Mouse (Mus musculus) lung, postnatal 0 days (tissue): ENCODE measurements at regions not wholly inside any gene's neighbourhood (a gene's known extent, or its start where the extent isn't known, plus 50 kb on each side); places are given as distances from the start of the nearest gene placed in this dataset.

Source experiments
- CTCF ChIP-seq: IDR thresholded peaks from 2 replicates; pipeline ENCODE4 v1.5.1; 2016; ENCODE audit warnings: antibody characterized with exemption, mild to moderate bottlenecking
- EP300 ChIP-seq: IDR thresholded peaks from 2 replicates; pipeline ENCODE4 v1.6.1; 2016; ENCODE audit warnings: antibody characterized with exemption, mild to moderate bottlenecking, control low read depth

- TF ChIP-seq CTCF (no peak), EP300 (no peak)
Observed at GRCm38 (mm10) chr2:61247956-61248355, 285.0 kb upstream of the Rbms1 start.
